In genomic region chr15:89530336-89530735, GRCm38 (mm10) we compare ENCODE assay signal across 9 mouse cellular contexts. TPM values are rescaled to one million over a fixed set of nuclear protein-coding genes. Genes with fewer than 3 reads are reported as not detected.
DNase-seq lines count a peak whose midpoint lies in the region; ATAC-seq and TF ChIP-seq lines count a peak whose summit lies in the region.
"Had no signal": no experiment of that assay in that cellular context is flagged by ENCODE, and none has a peak within 500 bp of the region (broad histone marks: within the 10 kb centered on the region; RNA-seq: fewer than 3 reads in every experiment).

No protein-coding gene starts in this region.

- DNase-seq in hindbrain, embryonic 10.5 days (ENCODE audit: low spot score): peak; percentile 72
- DNase-seq in brain, adult 2 months (ENCODE audit: low read depth, low spot score): peak; percentile 84
- peak; percentile 84 to 85 for DNase-seq in layer of hippocampus, postnatal 10 days (ENCODE audit: low spot score in 2 of 2)
- peak; percentile 67 for DNase-seq in mesoderm, embryonic 11.5 days (ENCODE audit: low read depth, low spot score)
- peak; percentile 48 for DNase-seq in thymus, postnatal 14 days

- no peak overlapping the region for H3K4me2 ChIP-seq in hindbrain, embryonic 12.5 days (replicated peaks)

- no peak for ATAC-seq in hindbrain, embryonic 12.5 days (ENCODE audit: low FRiP score)
- peak; percentile 34; the same call in 1 of the 2 replicates for ATAC-seq in erythroblast, adult 5-6 weeks (replicated peaks; ENCODE audit: low FRiP score, poor library complexity, severe bottlenecking)

- 5% methylated on average over 4 of the region's 4 CpGs for WGBS in hindbrain, embryonic 10.5 days
- WGBS in hindbrain, embryonic 12.5 days: 7% methylated on average over 4 of the region's 4 CpGs

- no peak overlapping the region for H3K27ac ChIP-seq in hindbrain, embryonic 10.5 days
- H3K27ac ChIP-seq in hindbrain, embryonic 12.5 days: no peak overlapping the region
- H3K27ac ChIP-seq: macrophage had no signal

- peaks cover 21% of the 10 kb centered on the region for H3K4me1 ChIP-seq in hindbrain, embryonic 10.5 days (replicated peaks)
- H3K4me1 ChIP-seq in hindbrain, embryonic 12.5 days: peaks cover 27% of the 10 kb centered on the region
- peaks cover 34% of the 10 kb centered on the region for H3K4me1 ChIP-seq in E14TG2a.4 (replicated peaks; ENCODE audit: low read depth, low read length)

- peak; percentile 99 for TF ChIP-seq CTCF in E14TG2a.4 (conservative IDR thresholded peaks at IDR 0.05; ENCODE audit: low read length)

- H3K4me3 ChIP-seq in hindbrain, embryonic 10.5 days: no peak overlapping the region
- no peak overlapping the region for H3K4me3 ChIP-seq in hindbrain, embryonic 12.5 days
- H3K4me3 ChIP-seq in E14TG2a.4 (replicated peaks; ENCODE audit: low read length): no peak overlapping the region

- H3K9ac ChIP-seq in hindbrain, embryonic 12.5 days: no peak overlapping the region

- 0 out of 2 replicates have a peak, but pooled peaks cover 5% of the 10 kb centered on the region for H3K36me3 ChIP-seq in hindbrain, embryonic 10.5 days
- peaks cover 3% of the 10 kb centered on the region; the same call in 1 of the 2 replicates for H3K36me3 ChIP-seq in hindbrain, embryonic 12.5 days
- H3K36me3 ChIP-seq in E14TG2a.4 (ENCODE audit: insufficient read depth, low read length): no peaks in the 10 kb centered on the region

- no peaks in the 10 kb centered on the region for H3K9me3 ChIP-seq in hindbrain, embryonic 10.5 days
- no peaks in the 10 kb centered on the region for H3K9me3 ChIP-seq in hindbrain, embryonic 12.5 days (replicated peaks)
- H3K9me3 ChIP-seq in E14TG2a.4 (ENCODE audit: low read length): no peaks in the 10 kb centered on the region

- peaks cover 21% of the 10 kb centered on the region for H3K27me3 ChIP-seq in hindbrain, embryonic 10.5 days (ENCODE audit: insufficient read depth, poor library complexity, severe bottlenecking)
- peaks cover 2% of the 10 kb centered on the region; the same call in 1 of the 2 replicates for H3K27me3 ChIP-seq in hindbrain, embryonic 12.5 days
- H3K27me3 ChIP-seq in E14TG2a.4 (ENCODE audit: insufficient read depth, low read length): peaks cover 41% of the 10 kb centered on the region

RNA-seq across cellular contexts. Expression of gene Shank3, which starts 30.9 kb away (rescaled TPM):
- 2.8 and 3.5 TPM in 2 replicates for polyA plus RNA-seq in hindbrain, embryonic 10.5 days (2016; fragmentation: Nextera tagmentation; extraction: Ambion mirVana)
- 7.5 and 8.1 TPM in 2 replicates for polyA plus RNA-seq in hindbrain, embryonic 12.5 days (2016; fragmentation: Nextera tagmentation; extraction: Ambion mirVana)
- 0.63 and 0.77 TPM in 2 replicates for total RNA-seq in erythroblast, adult 5-6 weeks (2015; ENCODE audit: low replicate concordance)
- total RNA-seq in erythroblast, adult 5-6 weeks (2017; ENCODE audit: low replicate concordance): 0.98 and 1.0 TPM in 2 replicates
- 100 to 1,000 TPM; 221 to 225 TPM for total RNA-seq in layer of hippocampus, postnatal 10 days (2021)
- polyA plus RNA-seq: macrophage had no signal

RNA-seq across cellular contexts. Expression of gene Acr, which starts 37.8 kb away (rescaled TPM):
- 0.19 and 0.38 TPM in 2 replicates for polyA plus RNA-seq in hindbrain, embryonic 10.5 days (2016; fragmentation: Nextera tagmentation; extraction: Ambion mirVana)
- polyA plus RNA-seq in hindbrain, embryonic 12.5 days (2016; fragmentation: Nextera tagmentation; extraction: Ambion mirVana): 1.2 and 1.3 TPM in 2 replicates
- not detected in 2 replicates for total RNA-seq in erythroblast, adult 5-6 weeks (2015; ENCODE audit: low replicate concordance)
- total RNA-seq in erythroblast, adult 5-6 weeks (2017; ENCODE audit: low replicate concordance): not detected in 2 replicates
- 1 to 10 TPM; 1.8 to 3.1 TPM for total RNA-seq in layer of hippocampus, postnatal 10 days (2021)
- polyA plus RNA-seq: macrophage had no signal

RNA-seq across cellular contexts. Expression of gene Arsa, which starts 53.1 kb away (rescaled TPM):
- polyA plus RNA-seq in hindbrain, embryonic 10.5 days (2016; fragmentation: Nextera tagmentation; extraction: Ambion mirVana): 14.3 and 14.8 TPM in 2 replicates
- 19.5 and 19.8 TPM in 2 replicates for polyA plus RNA-seq in hindbrain, embryonic 12.5 days (2016; fragmentation: Nextera tagmentation; extraction: Ambion mirVana)
- total RNA-seq in erythroblast, adult 5-6 weeks (2015; ENCODE audit: low replicate concordance): 0.42 TPM in 1 of 2 replicates, not detected in the other
- total RNA-seq in erythroblast, adult 5-6 weeks (2017; ENCODE audit: low replicate concordance): 1.5 and 2.2 TPM in 2 replicates
- 10 to 100 TPM; 30.0 to 31.1 TPM for total RNA-seq in layer of hippocampus, postnatal 10 days (2021)

Comparison
In these comparisons a context has a peak if more than half of its experiments do, and no peak if none do; other contexts are left out.
1. RNA of gene Shank3, which starts 30.9 kb away (total RNA-seq): 221 to 225 TPM in layer of hippocampus, postnatal 10 days; 0.63 to 1.0 TPM in erythroblast, adult 5-6 weeks; every median in the first group is over 100 times any median in the second.
2. RNA of gene Arsa, which starts 53.1 kb away (total RNA-seq): 30.0 to 31.1 TPM in layer of hippocampus, postnatal 10 days; 0.42 to 2.2 TPM in erythroblast, adult 5-6 weeks; every median in the first group is over 4 times any median in the second.
3. Peak in every context shown above with its lines, with median percentiles within 50 percentile points of each other: DNase-seq.